Mouse (Mus musculus) embryonic fibroblast, embryonic 13.5 days (primary cell): ENCODE measurements at regions not wholly inside any gene's neighbourhood (a gene's known extent, or its start where the extent isn't known, plus 50 kb on each side); places are given as distances from the start of the nearest gene placed in this dataset.

Source experiments
- CTCF ChIP-seq: IDR thresholded peaks from 2 replicates; pipeline ENCODE4 v1.5.1; 2011; ENCODE audit warnings: mild to moderate bottlenecking, control low read depth, low read length, moderate library complexity, borderline replicate concordance; ENCODE audit not compliant: insufficient read depth
- POLR2A ChIP-seq: IDR thresholded peaks from 2 replicates; pipeline ENCODE4 v1.6.1; 2011; ENCODE audit warnings: low read depth, mild to moderate bottlenecking, control low read depth, low read length, moderate library complexity

DNA sequence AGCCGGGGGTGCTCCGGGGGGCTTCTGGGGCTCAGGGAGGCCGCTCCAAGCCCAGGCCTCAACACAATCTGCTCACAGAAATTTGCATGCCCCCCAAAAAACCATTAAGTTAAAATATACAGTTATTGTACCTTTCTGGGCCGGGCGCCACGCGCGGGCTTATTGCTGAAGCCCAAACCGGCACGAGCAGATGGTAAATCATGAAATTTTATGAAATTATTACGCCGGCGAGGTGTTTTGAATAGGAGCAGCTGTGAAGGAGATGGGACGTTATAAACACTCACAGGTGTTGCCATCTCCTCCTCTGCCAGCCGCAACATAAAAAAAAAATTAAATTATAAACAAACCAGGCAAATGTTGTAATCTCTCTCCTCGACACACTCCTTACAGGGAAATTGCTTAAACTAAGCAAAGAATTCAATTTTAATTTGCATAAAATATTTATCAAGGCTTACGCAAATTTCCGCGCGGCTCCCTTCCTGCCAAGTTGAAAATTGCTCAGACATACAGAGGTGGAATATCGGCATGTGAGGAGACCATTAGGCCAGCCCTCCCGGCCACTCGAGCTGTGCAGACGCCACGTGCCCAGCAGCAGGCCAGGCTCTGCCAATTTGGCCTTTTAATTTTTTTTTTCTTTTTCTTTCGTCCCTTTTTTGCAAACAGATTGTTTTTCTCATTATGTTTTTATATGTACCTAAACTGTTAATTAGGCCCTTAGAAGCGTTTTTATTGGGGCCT lies 220.0 kb upstream of the Mvb12b start:
- no peak for TF ChIP-seq CTCF
- no peak for TF ChIP-seq POLR2A
